Mouse (Mus musculus) liver, embryonic 11.5 days (tissue): ENCODE measurements at regions not wholly inside any gene's neighbourhood (a gene's known extent, or its start where the extent isn't known, plus 50 kb on each side); places are given as distances from the start of the nearest gene placed in this dataset.

Experiments used
- ATAC-seq: fragments of 200-750 bp; cut with Nextera tagmentation; replicated peaks from 2 replicates; pipeline ENCODE4 v1.8.0; 2017; ENCODE audit warnings: moderate number of reproducible peaks, mild to moderate bottlenecking, moderate TSS enrichment, moderate library complexity; ENCODE audit not compliant: low FRiP score
- DNase-seq: peaks from one replicate; pipeline ENCODE4 v3.0.0-alpha.2; 2017; ENCODE audit warnings: low spot score
- H3K27ac ChIP-seq: fragments of 300-500 bp; sonication (generic); 2 replicates; pipeline ENCODE4 v1.5.1; 2014; ENCODE audit warnings: mild to moderate bottlenecking, low read depth, low read length, control low read depth
- H3K27me3 ChIP-seq: fragments of 300-500 bp; sonication (generic); replicated peaks from 2 replicates; pipeline ENCODE4 v1.6.1; 2014; ENCODE audit warnings: low read length, mixed read lengths; ENCODE audit not compliant: control insufficient read depth, insufficient read depth
- H3K36me3 ChIP-seq: fragments of 300-500 bp; sonication (generic); 2 replicates; pipeline ENCODE4 v1.6.1; 2014; ENCODE audit warnings: mild to moderate bottlenecking, low read length, moderate library complexity, mixed read lengths; ENCODE audit not compliant: control insufficient read depth, insufficient read depth
- H3K4me1 ChIP-seq: fragments of 300-500 bp; sonication (generic); replicated peaks from 2 replicates; pipeline ENCODE4 v1.6.1; 2014; ENCODE audit warnings: low read length, mixed read lengths; ENCODE audit not compliant: control insufficient read depth, insufficient read depth
- H3K4me2 ChIP-seq: fragments of 300-500 bp; sonication (generic); 2 replicates; pipeline ENCODE4 v1.6.1; 2014; ENCODE audit warnings: mild to moderate bottlenecking, control low read depth, moderate library complexity
- H3K4me3 ChIP-seq: fragments of 300-500 bp; sonication (generic); 2 replicates; pipeline ENCODE4 v1.5.1; 2014; ENCODE audit warnings: low read depth, low read length, control low read depth
- H3K9ac ChIP-seq: fragments of 300-500 bp; sonication (generic); 2 replicates; pipeline ENCODE4 v1.6.1; 2014; ENCODE audit warnings: low read depth, low read length, control low read depth
- H3K9me3 ChIP-seq: fragments of 300-500 bp; sonication (generic); 2 replicates; pipeline ENCODE4 v1.6.1; 2016; ENCODE audit warnings: low read length, inconsistent platforms, mixed read lengths; ENCODE audit not compliant: control insufficient read depth
- WGBS: fragments of 180-500 bp; shearing (Covaris S2); extraction: QIAGEN DNeasy Blood & Tissue Kit; methylation state at CpG from one replicate; pipeline ENCODE4 v1.1.7; 2014; 5-methylcytosine and 5-hydroxymethylcytosine counted together

- Histone ChIP-seq H3K27me3 (no peaks in the 10 kb centered on the region), H3K4me1 (no peaks in the 10 kb centered on the region), H3K9me3 (no peaks in the 10 kb centered on the region), H3K36me3 (no peaks in the 10 kb centered on the region), H3K4me3 (no peak overlapping the region), H3K27ac (no peak overlapping the region), H3K9ac (no peak overlapping the region), H3K4me2 (no peak overlapping the region)
- ATAC-seq (no peak), DNase-seq (no peak)
- WGBS: 63% methylated on average over 4 of the region's 4 CpGs
These were observed 167.3 kb upstream of the Bcor start for GRCm38 (mm10) chrX:12327464-12327863.

GRCm38 (mm10) chrX:12340561-12340960 lies 180.4 kb upstream of the Bcor start:
- no peak overlapping the region for H3K4me3 ChIP-seq
- 77% methylated on average over 9 of the region's 9 CpGs for WGBS
- 0 out of 2 replicates have a peak, but pooled peaks cover 2% of the 10 kb centered on the region for H3K27me3 ChIP-seq
- H3K4me1 ChIP-seq: no peaks in the 10 kb centered on the region
- DNase-seq (no peak), ATAC-seq (no peak)
- H3K27ac ChIP-seq: no peak overlapping the region
- no peaks in the 10 kb centered on the region for H3K36me3 ChIP-seq
- no peak overlapping the region for H3K9ac ChIP-seq
- no peak overlapping the region for H3K4me2 ChIP-seq
- H3K9me3 ChIP-seq: no peaks in the 10 kb centered on the region

GRCm38 (mm10) chrX:12341356-12341965 lies 181.3 kb upstream of the Bcor start:
- Histone ChIP-seq H3K9me3 (no peaks in the 10 kb centered on the region), H3K4me2 (no peak overlapping the region), H3K27me3 (0 out of 2 replicates have a peak, but pooled peaks cover 2% of the 10 kb centered on the region), H3K9ac (no peak overlapping the region), H3K4me3 (no peak overlapping the region), H3K4me1 (no peaks in the 10 kb centered on the region), H3K27ac (no peak overlapping the region), H3K36me3 (no peaks in the 10 kb centered on the region)
- 60% methylated on average over 5 of the region's 5 CpGs for WGBS
- DNase-seq: no peak
- no peak for ATAC-seq

- Histone ChIP-seq H3K36me3 (no peaks in the 10 kb centered on the region), H3K9me3 (no peaks in the 10 kb centered on the region), H3K4me3 (no peak overlapping the region), H3K4me1 (no peaks in the 10 kb centered on the region), H3K9ac (no peak overlapping the region), H3K27ac (no peak overlapping the region), H3K27me3 (0 out of 2 replicates have a peak, but pooled peaks cover 2% of the 10 kb centered on the region), H3K4me2 (no peak overlapping the region)
- WGBS: 77% methylated on average over 12 of the region's 12 CpGs
- ATAC-seq (no peak), DNase-seq (no peak)
These were observed 184.8 kb upstream of the Bcor start for GRCm38 (mm10) chrX:12344805-12345555.

GRCm38 (mm10) chrX:12346856-12347255 lies 186.7 kb upstream of the Bcor start:
- no peak for ATAC-seq
- no peak overlapping the region for H3K27ac ChIP-seq
- 73% methylated on average over 3 of the region's 3 CpGs for WGBS
- H3K36me3 ChIP-seq: no peaks in the 10 kb centered on the region
- no peaks in the 10 kb centered on the region for H3K4me1 ChIP-seq
- 0 out of 2 replicates have a peak, but pooled peaks cover 2% of the 10 kb centered on the region for H3K27me3 ChIP-seq
- no peak overlapping the region for H3K9ac ChIP-seq
- H3K9me3 ChIP-seq: no peaks in the 10 kb centered on the region
- no peak overlapping the region for H3K4me3 ChIP-seq
- no peak for DNase-seq
- no peak overlapping the region for H3K4me2 ChIP-seq

- H3K9me3 ChIP-seq: no peaks in the 10 kb centered on the region
- 43% methylated on average over 8 of the region's 8 CpGs for WGBS
- no peak overlapping the region for H3K4me3 ChIP-seq
- H3K4me2 ChIP-seq: no peak overlapping the region
- peaks cover 2% of the 10 kb centered on the region; the same call in 1 of the 2 replicates for H3K27me3 ChIP-seq
- H3K4me1 ChIP-seq: no peaks in the 10 kb centered on the region
- ATAC-seq (no peak), DNase-seq (no peak)
- no peak overlapping the region for H3K9ac ChIP-seq
- H3K27ac ChIP-seq: no peak overlapping the region
- H3K36me3 ChIP-seq: no peaks in the 10 kb centered on the region
These were observed 188.0 kb upstream of the Bcor start for GRCm38 (mm10) chrX:12348117-12348516.

- Histone ChIP-seq H3K4me3 (no peak overlapping the region), H3K9ac (no peak overlapping the region), H3K36me3 (no peaks in the 10 kb centered on the region), H3K4me2 (no peak overlapping the region), H3K9me3 (no peaks in the 10 kb centered on the region), H3K27me3 (no peaks in the 10 kb centered on the region; the same call in 1 of the 2 replicates), H3K4me1 (no peaks in the 10 kb centered on the region), H3K27ac (no peak overlapping the region)
- DNase-seq: no peak
- 100% methylated on average over 2 of the region's 2 CpGs for WGBS
- no peak for ATAC-seq
These were observed 194.7 kb upstream of the Bcor start for GRCm38 (mm10) chrX:12354875-12355274.

GRCm38 (mm10) chrX:12358026-12358425 lies 197.9 kb upstream of the Bcor start:
- WGBS: 42% methylated on average over 1 of the region's 1 CpGs
- ATAC-seq (no peak), DNase-seq (no peak)
- Histone ChIP-seq H3K4me1 (no peaks in the 10 kb centered on the region), H3K27me3 (peaks cover 3% of the 10 kb centered on the region; the same call in 1 of the 2 replicates), H3K4me3 (no peak overlapping the region), H3K4me2 (no peak overlapping the region), H3K9me3 (no peaks in the 10 kb centered on the region), H3K27ac (no peak overlapping the region), H3K36me3 (no peaks in the 10 kb centered on the region), H3K9ac (no peak overlapping the region)
